Mouse (Mus musculus): Measurements from ENCODE around the gene B3gat3. TPM values are rescaled to one million over a fixed set of nuclear protein-coding genes. Genes with fewer than 3 reads are reported as not detected.
"Not testable (repeated sequence)": the region's sequence is repeated elsewhere in the genome, so short reads cannot be mapped to it uniquely, and the experiment has no call there.

Gene B3gat3
- 57.9 and 80.8 TPM in 2 replicates for polyA plus RNA-seq (2012; rRNA removed)

DNA sequence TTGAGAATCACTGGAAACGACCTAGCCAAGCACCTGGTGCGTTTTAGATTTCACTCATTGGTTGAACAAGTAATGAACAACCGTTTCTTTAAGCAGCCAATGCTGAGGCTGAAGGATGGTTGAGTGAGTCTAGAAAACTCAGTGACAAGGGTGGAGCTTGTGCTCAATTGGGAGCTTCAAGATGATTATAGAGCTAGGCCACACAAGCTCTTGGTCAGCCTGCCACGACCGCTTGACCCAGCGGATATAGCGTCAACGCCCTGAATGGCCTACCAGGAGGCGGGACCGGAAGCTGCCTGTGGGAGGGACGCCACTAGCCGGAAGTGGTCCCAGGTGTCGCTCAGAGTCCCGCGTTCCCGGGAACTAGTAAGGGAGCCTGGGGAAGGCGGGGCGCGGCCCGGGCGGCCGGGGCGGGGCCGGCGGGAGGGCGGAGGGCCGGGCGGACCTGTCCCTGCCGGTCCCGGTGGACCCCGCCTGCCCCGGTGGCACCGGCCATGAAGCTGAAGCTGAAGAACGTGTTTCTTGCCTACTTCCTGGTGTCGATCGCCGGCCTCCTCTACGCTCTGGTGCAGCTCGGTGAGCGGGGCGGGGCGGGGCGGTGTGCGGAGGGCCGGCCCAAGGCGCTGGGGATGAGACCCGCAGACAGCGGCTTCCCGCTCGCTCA, at the start of gene B3gat3:
B3gat3 (plus strand) TSS at position 302 of the 664 bp plus-strand sequence.
- DNase-seq (ENCODE audit: low spot score) = peak; percentile 89

DNA sequence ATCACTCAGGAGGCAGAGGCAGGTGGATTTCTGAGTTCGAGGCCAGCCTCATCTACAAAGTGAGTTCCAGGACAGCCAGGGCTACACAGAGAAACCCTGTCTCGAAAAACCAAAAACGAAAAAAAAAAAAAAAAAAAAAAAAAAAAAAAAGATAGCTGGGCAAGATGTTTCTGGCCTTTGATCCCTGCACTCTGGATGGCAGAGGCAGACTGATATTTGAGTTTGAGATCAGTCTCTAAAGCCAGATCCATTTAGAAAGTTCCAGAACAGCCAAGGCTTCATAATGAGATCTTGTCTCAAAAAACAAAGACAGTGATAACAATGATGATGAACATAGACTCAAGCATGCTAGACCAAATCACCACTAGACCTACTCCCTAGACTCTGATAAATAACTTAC, 49.8 kb upstream of the B3gat3 start:
- not testable (repeated sequence) for DNase-seq (ENCODE audit: low spot score)

GRCm38 (mm10) chr19:8870838-8871237, 49.3 kb upstream of the B3gat3 start:
- DNase-seq (ENCODE audit: low spot score) = no peak

DNA sequence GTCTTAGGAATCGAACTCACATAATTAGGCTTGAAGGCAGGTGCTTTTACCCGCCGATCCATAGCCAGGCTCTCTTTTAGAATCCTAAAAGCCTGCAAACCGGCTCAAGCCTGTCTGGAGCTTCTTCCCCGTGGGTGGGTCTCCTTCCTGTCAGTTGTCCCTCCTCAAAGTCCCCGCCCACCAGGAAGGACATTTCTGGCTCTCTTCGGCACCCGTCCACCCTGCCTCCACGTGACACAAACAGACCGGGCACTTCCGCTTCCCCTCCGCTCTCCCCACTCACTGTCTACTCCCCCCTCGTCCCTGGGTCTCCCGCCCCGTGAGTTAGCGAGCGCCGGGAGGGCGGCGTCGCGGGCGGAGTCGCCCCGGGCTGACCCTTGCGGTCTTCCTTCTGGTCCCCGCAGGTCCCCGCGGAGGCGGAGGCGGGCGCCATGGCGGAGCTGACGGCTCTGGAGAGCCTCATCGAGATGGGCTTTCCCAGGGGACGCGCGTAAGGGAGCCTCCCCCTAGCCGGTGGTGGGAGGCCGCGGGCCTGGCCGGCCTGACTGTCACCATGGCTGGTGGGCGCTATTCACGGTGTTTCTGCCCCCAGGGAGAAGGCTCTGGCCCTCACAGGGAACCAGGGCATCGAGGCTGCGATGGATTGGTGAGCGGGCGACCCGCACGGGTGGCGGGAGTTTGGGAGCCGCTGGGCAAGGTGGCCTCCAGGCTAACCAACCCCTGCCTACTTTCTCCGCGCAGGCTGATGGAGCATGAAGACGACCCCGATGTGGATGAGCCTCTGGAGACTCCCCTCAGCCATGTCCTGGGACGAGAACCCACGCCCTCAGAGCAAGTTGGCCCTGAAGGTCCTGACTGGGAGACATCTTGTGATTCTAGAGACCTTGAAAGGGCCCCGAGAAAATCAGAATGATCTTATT, 48.6 kb upstream of the B3gat3 start, which contains the start of gene Ubxn1:
Ubxn1 (plus strand) TSS at position 230 of the 920 bp plus-strand sequence.
- peak; percentile 96 for DNase-seq (ENCODE audit: low spot score)

DNA sequence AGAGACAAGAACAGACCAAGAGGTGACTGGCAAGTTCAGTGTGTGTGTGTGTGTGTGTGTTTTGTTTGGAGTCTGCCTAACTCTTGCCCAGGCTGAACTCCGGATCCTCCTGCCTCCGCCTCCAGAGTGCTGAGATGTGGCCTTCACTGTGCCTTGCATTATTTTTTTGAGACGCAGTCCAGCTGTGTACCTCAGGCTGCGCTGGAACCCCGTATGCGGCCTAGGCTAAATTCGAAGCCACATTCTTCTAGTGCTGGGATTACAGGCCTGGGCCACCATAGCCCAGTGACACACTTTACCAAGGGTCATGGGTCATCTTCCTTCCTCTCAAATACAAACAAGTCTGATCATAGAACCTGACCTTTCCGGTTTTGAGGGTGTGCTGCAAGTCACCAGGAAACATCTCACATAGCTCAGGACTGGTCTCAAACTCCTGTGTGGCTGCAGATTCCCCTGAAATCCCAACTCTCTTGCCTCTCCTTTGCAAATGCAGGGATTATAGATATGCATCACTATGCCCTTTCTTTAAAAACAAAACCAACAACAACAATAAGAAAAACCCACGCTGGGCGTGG, 47.8 kb upstream of the B3gat3 start:
- DNase-seq (ENCODE audit: low spot score) = no peak

- no peak for DNase-seq (ENCODE audit: low spot score)
These were observed 45.1 kb upstream of the B3gat3 start for GRCm38 (mm10) chr19:8875031-8875430.

DNA sequence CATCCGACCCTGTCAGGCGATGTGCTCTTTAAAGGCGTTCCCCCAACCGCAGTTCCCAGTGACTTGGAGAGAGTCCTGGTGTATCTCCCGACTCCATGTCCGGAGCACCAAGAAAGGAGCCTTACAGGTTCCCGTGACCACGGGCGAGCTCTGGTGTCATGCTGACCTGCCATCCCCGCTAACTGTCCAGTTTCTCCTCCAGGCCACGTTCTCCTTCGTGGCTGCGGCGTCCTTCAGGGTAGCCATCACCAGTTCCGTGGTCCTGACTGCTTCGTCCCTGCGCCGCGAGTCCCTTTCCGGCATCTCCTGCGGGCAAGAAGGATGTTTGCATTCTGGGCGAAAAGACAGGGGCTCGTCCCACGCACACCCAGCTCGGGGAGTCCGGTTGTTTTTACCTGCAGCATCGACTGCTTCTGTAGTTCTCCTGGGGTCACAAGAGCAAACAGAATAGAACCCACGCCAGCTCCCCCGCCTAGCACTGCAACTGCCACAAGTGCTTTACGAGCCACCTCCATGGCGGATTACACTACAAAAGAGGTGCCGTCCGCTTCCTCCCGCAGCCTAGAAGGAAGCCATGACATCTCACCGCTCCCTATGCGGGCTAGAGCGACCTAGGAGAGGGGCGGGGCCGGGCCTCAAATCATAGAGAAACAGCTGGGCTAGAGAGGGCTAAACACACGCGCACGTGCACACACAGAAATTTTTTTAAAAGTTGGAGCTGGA, 39.7 kb upstream of the B3gat3 start, which contains the start of gene Uqcc3:
Uqcc3 (minus strand) TSS at position 613 of the 723 bp plus-strand sequence.
- peak; percentile 79 for DNase-seq (ENCODE audit: low spot score)

DNA sequence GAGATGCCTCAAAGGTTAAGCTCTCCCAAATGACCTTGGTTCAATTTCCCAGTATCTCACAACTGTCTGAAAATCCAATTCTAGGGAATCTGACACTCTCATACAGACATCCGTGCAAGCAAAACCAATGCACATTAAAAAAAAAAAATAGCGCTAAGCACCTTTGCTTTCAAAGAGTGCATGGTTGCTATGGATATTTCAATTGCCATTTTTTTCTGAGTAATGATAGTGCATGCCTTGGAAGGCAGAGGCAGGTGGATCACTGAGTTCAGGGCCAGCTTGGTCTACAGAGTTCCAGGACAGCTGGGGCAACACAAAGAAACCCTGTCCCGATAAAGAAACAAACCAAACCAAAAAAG, 39.2 kb upstream of the B3gat3 start:
- no peak for DNase-seq (ENCODE audit: low spot score)

DNA sequence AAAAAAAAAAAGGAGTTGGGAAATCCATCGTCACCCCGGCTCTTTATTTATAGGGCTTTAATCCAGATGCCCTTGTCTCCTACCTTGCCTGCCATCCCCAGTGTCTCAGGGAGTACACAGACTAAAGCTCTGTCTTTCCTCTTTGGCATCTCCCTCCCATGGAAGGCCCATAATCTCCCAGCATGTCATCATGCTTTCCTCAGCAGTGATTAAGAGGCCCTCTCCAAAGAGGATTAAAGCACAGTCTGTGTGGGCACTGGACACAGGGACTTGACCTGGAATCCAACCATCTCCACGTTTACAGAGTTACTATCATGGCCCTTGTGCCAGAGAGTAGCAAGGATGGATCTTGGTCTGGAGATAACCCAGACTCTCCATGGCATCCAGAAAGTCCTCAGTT, 36.6 kb upstream of the B3gat3 start, which contains the start of the genes Lbhd1 and Gm49403:
Lbhd1 (plus strand) TSS at position 117 of the 400 bp plus-strand sequence.
Gm49403 (plus strand) TSS at position 315 of the 400 bp plus-strand sequence.
- no peak for DNase-seq (ENCODE audit: low spot score)

DNA sequence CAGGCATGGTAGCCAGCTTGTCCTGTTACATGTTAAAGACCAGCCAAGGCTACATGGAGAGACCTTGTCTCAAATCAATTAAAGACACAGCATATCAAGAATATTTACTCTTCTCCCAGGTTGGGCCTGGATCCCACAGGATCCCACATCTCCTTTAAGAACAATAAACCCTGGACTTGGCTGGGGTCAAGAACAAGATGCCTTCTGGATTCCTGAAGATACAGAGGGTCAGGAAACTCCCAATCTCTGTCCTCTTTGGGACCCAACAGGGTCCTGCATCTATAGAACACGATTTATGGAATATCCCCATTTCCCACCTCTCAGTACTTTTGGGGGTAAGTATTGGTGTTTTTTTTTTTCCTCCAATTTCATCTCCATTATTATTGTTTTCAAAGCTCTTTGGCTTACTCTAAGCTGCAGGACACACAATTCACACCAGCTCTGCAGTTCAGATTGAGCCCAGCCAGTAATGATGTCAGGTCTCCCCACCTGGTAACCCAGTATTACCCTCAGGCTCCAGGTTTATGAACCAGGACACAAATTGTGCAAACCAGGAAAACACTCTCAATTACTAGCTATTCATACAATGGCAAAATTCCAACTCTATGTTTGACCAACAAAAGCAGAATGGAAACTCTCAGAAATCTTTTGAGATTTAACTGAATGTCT, 33.1 kb upstream of the B3gat3 start:
- DNase-seq (ENCODE audit: low spot score) = no peak

DNA sequence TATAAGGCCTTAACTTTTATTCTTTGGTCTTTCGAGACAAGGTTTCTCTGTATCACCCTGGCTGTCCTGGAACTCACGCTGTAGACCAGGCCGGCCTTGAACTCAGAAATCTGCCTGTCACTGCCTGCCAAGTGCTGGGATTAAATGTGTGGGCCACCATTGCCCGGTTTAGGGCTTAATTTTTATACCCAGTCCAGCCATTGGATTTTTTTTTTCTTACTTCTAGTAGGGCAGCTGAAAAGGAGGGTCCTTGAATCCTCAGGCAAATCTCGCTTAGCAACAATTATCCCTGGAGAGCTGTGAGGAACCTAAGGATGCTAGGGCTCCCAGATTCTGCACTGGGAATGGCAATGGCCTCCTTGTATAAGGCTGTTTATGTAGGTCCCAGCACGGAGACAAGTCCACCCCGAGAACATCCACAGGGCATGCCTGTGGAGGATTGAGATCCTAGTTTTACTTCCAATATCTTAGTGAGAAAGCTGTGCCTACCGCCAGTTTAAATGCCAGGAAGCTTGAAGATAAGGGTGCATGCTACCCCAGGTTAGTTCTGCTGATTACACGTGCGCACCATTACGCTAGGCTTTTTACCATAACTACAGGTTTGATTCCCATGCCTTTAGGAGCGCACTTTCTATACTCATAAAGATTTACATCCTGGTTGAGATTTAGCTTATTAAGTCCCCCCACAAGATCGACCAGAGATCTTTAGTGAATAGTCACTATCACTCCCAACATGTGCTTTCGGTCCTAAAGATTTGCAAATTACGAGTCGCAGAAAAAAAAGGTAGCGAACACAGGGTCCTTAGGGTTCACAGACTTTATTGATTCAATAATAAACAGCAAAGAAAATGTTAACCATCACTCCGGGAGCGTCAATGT, 32.4 kb upstream of the B3gat3 start:
- DNase-seq (ENCODE audit: low spot score) = no peak

- peak; percentile 84 for DNase-seq (ENCODE audit: low spot score)
These were observed 31.4 kb upstream of the B3gat3 start, which contains the start of the genes 1810009A15Rik and Gm49416 for GRCm38 (mm10) chr19:8888511-8889385. TSS of gene 1810009A15Rik (plus strand) at chr19:8888853. TSS of gene Gm49416 (plus strand) at chr19:8888926.

GRCm38 (mm10) chr19:8892829-8893766, 27.1 kb upstream of the B3gat3 start, which contains the start of gene Ints5:
TSS of gene Ints5 (plus strand) at chr19:8893005.
- DNase-seq (ENCODE audit: low spot score) = peak; percentile 74

- DNase-seq (ENCODE audit: low spot score) = no peak
These were observed 24.7 kb upstream of the B3gat3 start for GRCm38 (mm10) chr19:8895397-8895960.

DNA sequence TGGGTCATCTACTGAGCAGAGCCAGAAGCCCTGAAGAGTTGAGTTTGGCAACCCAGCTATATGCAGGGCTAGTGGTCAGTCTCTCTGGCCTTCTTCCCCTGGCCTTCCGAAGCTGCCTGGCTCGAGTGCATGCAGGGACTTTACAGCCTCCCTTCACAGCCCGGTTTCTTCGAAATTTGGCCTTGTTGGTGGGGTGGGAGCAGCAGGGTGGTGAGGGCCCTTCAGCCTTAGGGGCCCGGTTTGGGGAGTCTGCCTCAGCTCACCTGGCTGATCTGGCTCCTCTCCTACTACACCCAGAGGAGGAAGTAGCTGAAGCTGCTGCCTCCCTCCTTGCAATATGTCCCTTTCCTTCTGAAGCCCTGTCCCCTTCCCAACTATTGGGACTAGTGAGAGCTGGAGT, 23.9 kb upstream of the B3gat3 start:
- DNase-seq (ENCODE audit: low spot score) = not testable (repeated sequence)

- DNase-seq (ENCODE audit: low spot score) = not testable (repeated sequence)
These were observed 22.8 kb upstream of the B3gat3 start for GRCm38 (mm10) chr19:8897211-8897864.

All from urinary bladder, adult 2 months (tissue).